Mouse (Mus musculus) ovary, postnatal 36 days (tissue): ENCODE measurements around the gene Sh3pxd2a.

Source experiments
- DNase-seq: peaks from one replicate; pipeline ENCODE4 v3.0.0; 2022; ENCODE audit warnings: low spot score, mixed read lengths

Sh3pxd2a gene

GRCm38 (mm10) chr19:47339165-47339564 is 125.0 kb downstream of the Sh3pxd2a start:
- DNase-seq = peak; percentile 82

GRCm38 (mm10) chr19:47338396-47339164 is 125.6 kb downstream of the Sh3pxd2a start:
- no peak for DNase-seq

GRCm38 (mm10) chr19:47337743-47338142 is 126.5 kb downstream of the Sh3pxd2a start:
- DNase-seq = peak; percentile 91

- DNase-seq = no peak
Measured at GRCm38 (mm10) chr19:47337191-47337590, 127.0 kb downstream of the Sh3pxd2a start.

- DNase-seq = no peak
Measured at GRCm38 (mm10) chr19:47335262-47335661, 128.9 kb downstream of the Sh3pxd2a start.

GRCm38 (mm10) chr19:47334713-47335112 is 129.5 kb downstream of the Sh3pxd2a start:
- no peak for DNase-seq

GRCm38 (mm10) chr19:47330743-47331227 is 133.4 kb downstream of the Sh3pxd2a start:
- DNase-seq = no peak

- DNase-seq = no peak
Measured at GRCm38 (mm10) chr19:47329102-47329501, 135.1 kb downstream of the Sh3pxd2a start.

- no peak for DNase-seq
Measured at GRCm38 (mm10) chr19:47327896-47328882, 136.0 kb downstream of the Sh3pxd2a start.

GRCm38 (mm10) chr19:47325881-47326280 is 138.3 kb downstream of the Sh3pxd2a start:
- DNase-seq = no peak

- peak; percentile 16 for DNase-seq
Measured at GRCm38 (mm10) chr19:47323096-47323849, 140.9 kb downstream of the Sh3pxd2a start.

- peak; percentile 73 for DNase-seq
Measured at GRCm38 (mm10) chr19:47320331-47320668, 143.9 kb downstream of the Sh3pxd2a start.

- no peak for DNase-seq
Measured at GRCm38 (mm10) chr19:47319521-47320330, 144.5 kb downstream of the Sh3pxd2a start.

GRCm38 (mm10) chr19:47319061-47319460 is 145.1 kb downstream of the Sh3pxd2a start:
- DNase-seq = no peak

GRCm38 (mm10) chr19:47317063-47317938 is 146.9 kb downstream of the Sh3pxd2a start:
- DNase-seq = no peak

GRCm38 (mm10) chr19:47316288-47317062 is 147.7 kb downstream of the Sh3pxd2a start:
- DNase-seq = no peak

GRCm38 (mm10) chr19:47315917-47316265 is 148.3 kb downstream of the Sh3pxd2a start:
- no peak for DNase-seq

- DNase-seq = no peak
Measured at GRCm38 (mm10) chr19:47315091-47315916, 148.9 kb downstream of the Sh3pxd2a start.
